Mouse (Mus musculus): ENCODE data around the gene Pbx1.

The Pbx1 gene

GRCm38 (mm10) chr1:168078746-168079393, 353.2 kb downstream of the Pbx1 start:
- no peak for DNase-seq (ENCODE audit: low spot score)

DNA sequence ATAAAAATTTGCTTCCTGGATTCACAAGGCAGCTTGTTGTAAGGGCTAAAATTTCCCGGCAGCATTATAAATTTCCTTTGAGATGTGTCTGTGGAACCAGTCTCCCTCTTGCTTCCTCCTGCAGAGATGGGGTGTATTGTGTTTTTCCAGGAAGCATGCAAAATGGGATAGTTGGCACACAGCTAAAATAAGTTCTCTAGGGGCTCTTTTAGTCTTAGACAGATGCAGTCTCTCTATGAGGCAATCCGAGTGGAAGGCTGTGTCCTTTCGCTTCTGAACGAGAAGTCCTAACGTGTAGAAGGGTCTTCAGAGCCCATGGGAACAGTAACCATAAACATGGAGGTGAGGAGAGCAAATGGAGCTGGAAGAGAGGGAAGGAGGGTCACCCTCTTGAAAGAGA, 360.1 kb downstream of the Pbx1 start:
- DNase-seq (ENCODE audit: low spot score): no peak

GRCm38 (mm10) chr1:168070273-168070910, 361.7 kb downstream of the Pbx1 start:
- DNase-seq (ENCODE audit: low spot score): no peak

DNA sequence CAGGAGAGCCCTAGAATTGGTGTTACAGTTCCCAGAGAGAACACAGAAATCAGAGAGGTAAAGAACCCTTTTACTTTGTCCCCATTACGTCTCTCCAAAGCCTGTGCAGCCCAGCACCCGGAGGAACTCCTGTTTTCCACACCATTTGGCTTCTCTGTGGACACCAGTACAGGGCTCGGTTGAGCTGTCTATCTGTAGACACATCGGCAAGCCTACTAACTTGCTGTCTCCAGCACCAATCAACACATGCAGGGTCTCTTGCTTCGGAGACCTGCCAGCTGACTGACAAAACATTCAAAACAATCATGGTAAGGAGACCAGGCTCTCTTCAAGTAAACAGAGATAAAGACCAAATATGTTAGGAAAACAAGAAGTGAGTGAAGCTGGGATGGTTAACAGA, 362.3 kb downstream of the Pbx1 start:
- no peak for DNase-seq (ENCODE audit: low spot score)
